Mouse (Mus musculus): ENCODE data around the gene Bpgm. TPM values are rescaled to one million over a fixed set of nuclear protein-coding genes. Genes with fewer than 3 reads are reported as not detected.

The Bpgm gene
- polyA plus RNA-seq, 1 experiment from 2014 or later, result 65.7 TPM

GRCm38 (mm10) chr6:34493327-34494095 lies 17.5 kb downstream of the Bpgm start:
- Histone ChIP-seq H3K4me2 (no peak overlapping the region), H3K27me3 (no peaks in the 10 kb centered on the region), H3K9ac (no peak overlapping the region), H3K27ac (no peak overlapping the region), H3K4me3 (no peak overlapping the region), H3K4me1 (peaks cover 8% of the 10 kb centered on the region; the same call in 1 of the 2 replicates), H3K9me3 (no peaks in the 10 kb centered on the region), H3K36me3 (0 out of 2 replicates have a peak, but pooled peaks cover 2% of the 10 kb centered on the region)
- 86% methylated on average over 21 of the region's 21 CpGs for WGBS
- peak; percentile 62; the same call in 1 of the 2 replicates for ATAC-seq (ENCODE audit: borderline replicate concordance, extremely low read depth, low FRiP score, low TSS enrichment)

GRCm38 (mm10) chr6:34495140-34495551 lies 19.1 kb downstream of the Bpgm start:
- H3K36me3 ChIP-seq, result no peaks in the 10 kb centered on the region
- H3K27me3 ChIP-seq, result no peaks in the 10 kb centered on the region
- H3K27ac ChIP-seq, result peak overlapping the region; percentile 27; the same call in 1 of the 2 replicates
- peaks cover 8% of the 10 kb centered on the region; the same call in 1 of the 2 replicates for H3K4me1 ChIP-seq
- no peak overlapping the region for H3K4me3 ChIP-seq
- H3K9ac ChIP-seq, result no peak overlapping the region
- WGBS, result 24% methylated on average over 7 of the region's 7 CpGs
- H3K9me3 ChIP-seq, result no peaks in the 10 kb centered on the region
- no peak overlapping the region for H3K4me2 ChIP-seq
- ATAC-seq (ENCODE audit: borderline replicate concordance, extremely low read depth, low FRiP score, low TSS enrichment), result no peak

GRCm38 (mm10) chr6:34497991-34498625 lies 22.1 kb downstream of the Bpgm start:
- Histone ChIP-seq H3K4me3 (no peak overlapping the region), H3K27ac (no peak overlapping the region), H3K27me3 (no peaks in the 10 kb centered on the region), H3K4me2 (no peak overlapping the region), H3K9ac (no peak overlapping the region), H3K36me3 (no peaks in the 10 kb centered on the region), H3K9me3 (no peaks in the 10 kb centered on the region), H3K4me1 (peaks cover 8% of the 10 kb centered on the region; the same call in 1 of the 2 replicates)
- 73% methylated on average over 5 of the region's 5 CpGs for WGBS
- no peak for ATAC-seq (ENCODE audit: borderline replicate concordance, extremely low read depth, low FRiP score, low TSS enrichment)

- Histone ChIP-seq H3K9me3 (no peaks in the 10 kb centered on the region), H3K27me3 (no peaks in the 10 kb centered on the region), H3K36me3 (no peaks in the 10 kb centered on the region), H3K27ac (no peak overlapping the region), H3K4me3 (no peak overlapping the region), H3K9ac (no peak overlapping the region), H3K4me1 (peaks cover 11% of the 10 kb centered on the region; the same call in 1 of the 2 replicates), H3K4me2 (no peak overlapping the region)
- ATAC-seq (ENCODE audit: borderline replicate concordance, extremely low read depth, low FRiP score, low TSS enrichment), result no peak
- WGBS, result 79% methylated on average over 7 of the region's 7 CpGs
Observed at GRCm38 (mm10) chr6:34502291-34502690, 26.3 kb downstream of the Bpgm start.

- Histone ChIP-seq H3K9ac (no peak overlapping the region), H3K36me3 (no peaks in the 10 kb centered on the region), H3K4me2 (peak overlapping the region; percentile 6; the same call in 1 of the 2 replicates), H3K27ac (no peak overlapping the region), H3K4me1 (peaks cover 11% of the 10 kb centered on the region; the same call in 1 of the 2 replicates), H3K27me3 (no peaks in the 10 kb centered on the region), H3K9me3 (no peaks in the 10 kb centered on the region), H3K4me3 (no peak overlapping the region)
- ATAC-seq (ENCODE audit: borderline replicate concordance, extremely low read depth, low FRiP score, low TSS enrichment), result no peak
- 43% methylated on average over 11 of the region's 11 CpGs for WGBS
Observed at GRCm38 (mm10) chr6:34505957-34506356, 29.9 kb downstream of the Bpgm start.

GRCm38 (mm10) chr6:34507581-34507980 lies 31.6 kb downstream of the Bpgm start:
- Histone ChIP-seq H3K27me3 (no peaks in the 10 kb centered on the region), H3K4me3 (no peak overlapping the region), H3K36me3 (no peaks in the 10 kb centered on the region), H3K9ac (no peak overlapping the region), H3K9me3 (no peaks in the 10 kb centered on the region), H3K4me2 (no peak overlapping the region), H3K4me1 (peaks cover 11% of the 10 kb centered on the region; the same call in 1 of the 2 replicates), H3K27ac (no peak overlapping the region)
- ATAC-seq (ENCODE audit: borderline replicate concordance, extremely low read depth, low FRiP score, low TSS enrichment), result no peak
- 75% methylated on average over 4 of the region's 4 CpGs for WGBS

GRCm38 (mm10) chr6:34508016-34508415 lies 32.0 kb downstream of the Bpgm start:
- Histone ChIP-seq H3K27me3 (no peaks in the 10 kb centered on the region), H3K4me1 (peaks cover 11% of the 10 kb centered on the region; the same call in 1 of the 2 replicates), H3K27ac (no peak overlapping the region), H3K36me3 (no peaks in the 10 kb centered on the region), H3K4me2 (no peak overlapping the region), H3K9ac (no peak overlapping the region), H3K9me3 (no peaks in the 10 kb centered on the region), H3K4me3 (no peak overlapping the region)
- ATAC-seq (ENCODE audit: borderline replicate concordance, extremely low read depth, low FRiP score, low TSS enrichment), result no peak
- WGBS, result 85% methylated on average over 4 of the region's 4 CpGs

GRCm38 (mm10) chr6:34510277-34510676 lies 34.3 kb downstream of the Bpgm start:
- 91% methylated on average over 5 of the region's 5 CpGs for WGBS

GRCm38 (mm10) chr6:34511410-34511809 lies 35.4 kb downstream of the Bpgm start:
- H3K4me3 ChIP-seq, result no peak overlapping the region
- no peak overlapping the region for H3K9ac ChIP-seq
- H3K27me3 ChIP-seq, result no peaks in the 10 kb centered on the region
- peaks cover 14% of the 10 kb centered on the region for H3K4me1 ChIP-seq
- H3K27ac ChIP-seq, result no peak overlapping the region
- H3K9me3 ChIP-seq, result no peaks in the 10 kb centered on the region
- peak; percentile 77; the same call in 1 of the 2 replicates for ATAC-seq (ENCODE audit: borderline replicate concordance, extremely low read depth, low FRiP score, low TSS enrichment)
- H3K36me3 ChIP-seq, result no peaks in the 10 kb centered on the region
- no peak overlapping the region for H3K4me2 ChIP-seq
- 20% methylated on average over 2 of the region's 2 CpGs for whole genome bisulfite sequencing

More at GRCm38 (mm10) chr6:34510277-34510676, 34.3 kb downstream of the Bpgm start:
- no peak overlapping the region for H3K4me2 ChIP-seq
- no peak for ATAC-seq (ENCODE audit: borderline replicate concordance, extremely low read depth, low FRiP score, low TSS enrichment)
- H3K4me1 ChIP-seq, result peaks cover 17% of the 10 kb centered on the region
- H3K9me3 ChIP-seq, result no peaks in the 10 kb centered on the region
- no peak overlapping the region for H3K27ac ChIP-seq
- no peaks in the 10 kb centered on the region for H3K27me3 ChIP-seq
- no peak overlapping the region for H3K4me3 ChIP-seq
- no peak overlapping the region for H3K9ac ChIP-seq
- H3K36me3 ChIP-seq, result no peaks in the 10 kb centered on the region

GRCm38 (mm10) chr6:34512741-34513140 lies 36.7 kb downstream of the Bpgm start:
- H3K4me1 ChIP-seq, result peaks cover 10% of the 10 kb centered on the region
- no peak overlapping the region for H3K27ac ChIP-seq
- H3K36me3 ChIP-seq, result no peaks in the 10 kb centered on the region
- no peaks in the 10 kb centered on the region for H3K9me3 ChIP-seq
- H3K27me3 ChIP-seq, result no peaks in the 10 kb centered on the region
- ATAC-seq (ENCODE audit: borderline replicate concordance, extremely low read depth, low FRiP score, low TSS enrichment), result no peak
- no peak overlapping the region for H3K4me3 ChIP-seq
- H3K9ac ChIP-seq, result no peak overlapping the region
- H3K4me2 ChIP-seq, result no peak overlapping the region

- peak; percentile 55; the same call in 1 of the 2 replicates for ATAC-seq (ENCODE audit: borderline replicate concordance, extremely low read depth, low FRiP score, low TSS enrichment)
- H3K4me2 ChIP-seq, result peak overlapping the region; percentile 19; the same call in 1 of the 2 replicates
- H3K9me3 ChIP-seq, result no peaks in the 10 kb centered on the region
- H3K27ac ChIP-seq, result no peak overlapping the region
- H3K9ac ChIP-seq, result no peak overlapping the region
- no peak overlapping the region for H3K4me3 ChIP-seq
- 31% methylated on average over 5 of the region's 5 CpGs for WGBS
- H3K36me3 ChIP-seq, result no peaks in the 10 kb centered on the region
- H3K27me3 ChIP-seq, result no peaks in the 10 kb centered on the region
- H3K4me1 ChIP-seq, result peaks cover 10% of the 10 kb centered on the region
Observed at GRCm38 (mm10) chr6:34514655-34515054, 38.6 kb downstream of the Bpgm start.

All from lung, embryonic 15.5 days (tissue).